ENCODE assay signal across 10 mouse cellular contexts in the genomic region with DNA sequence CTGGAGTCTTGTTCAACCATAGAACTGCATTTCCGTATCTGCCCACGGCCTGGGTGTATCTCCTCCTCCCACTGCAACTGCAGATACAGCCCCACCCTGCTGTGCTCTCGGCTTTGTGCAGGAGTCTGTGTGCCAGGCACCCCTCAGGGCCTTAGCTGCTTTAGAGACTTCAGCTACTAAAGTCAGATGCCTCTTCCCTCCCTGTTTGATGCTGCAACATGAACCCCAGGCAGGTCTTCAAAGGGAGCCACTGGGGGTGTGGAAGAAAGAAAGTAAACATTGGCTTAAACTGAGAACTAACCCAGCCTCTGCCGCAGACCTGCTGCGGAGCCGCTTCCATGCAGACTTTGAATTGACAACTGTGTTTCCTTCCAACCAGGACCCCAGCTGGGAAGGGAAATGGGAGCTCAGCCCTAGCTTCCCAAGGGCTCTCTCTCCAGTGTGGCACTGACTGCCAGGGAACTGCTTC.
DNase-seq lines count a peak whose midpoint lies in the region; ATAC-seq and TF ChIP-seq lines count a peak whose summit lies in the region.
"Had no signal": no experiment of that assay in that cellular context is flagged by ENCODE, and none has a peak within 500 bp of the region (broad histone marks: within the 10 kb centered on the region; RNA-seq: fewer than 3 reads in every experiment).

No protein-coding gene starts in this region.

- no peak for TF ChIP-seq CTCF in forebrain, postnatal 0 days (IDR thresholded peaks at IDR 0.05; ENCODE audit: low read depth)
- no peak for TF ChIP-seq CTCF in intestine, postnatal 0 days (IDR thresholded peaks at IDR 0.05; ENCODE audit: low read depth)

- no peaks in the 10 kb centered on the region for H3K36me3 ChIP-seq in forebrain, embryonic 16.5 days (ENCODE audit: control insufficient read depth, insufficient read depth)
- no peaks in the 10 kb centered on the region for H3K36me3 ChIP-seq in forebrain, postnatal 0 days (ENCODE audit: insufficient read depth)
- no peaks in the 10 kb centered on the region for H3K36me3 ChIP-seq in midbrain, embryonic 10.5 days
- no peaks in the 10 kb centered on the region for H3K36me3 ChIP-seq in midbrain, embryonic 11.5 days (ENCODE audit: control insufficient read depth, insufficient read depth, low read length)
- no peaks in the 10 kb centered on the region for H3K36me3 ChIP-seq in intestine, postnatal 0 days (ENCODE audit: control insufficient read depth, insufficient read depth)
- H3K36me3 ChIP-seq in kidney, embryonic 14.5 days (ENCODE audit: control insufficient read depth, insufficient read depth, low read length) = no peaks in the 10 kb centered on the region

- 6% methylated on average over 6 of the region's 6 CpGs for WGBS in forebrain, embryonic 16.5 days
- 17% methylated on average over 6 of the region's 6 CpGs for WGBS in forebrain, postnatal 0 days
- WGBS in midbrain, embryonic 10.5 days = 2% methylated on average over 6 of the region's 6 CpGs
- WGBS in midbrain, embryonic 11.5 days = 3% methylated on average over 6 of the region's 6 CpGs
- WGBS in intestine, postnatal 0 days = 12% methylated on average over 6 of the region's 6 CpGs
- WGBS in kidney, embryonic 14.5 days = 6% methylated on average over 6 of the region's 6 CpGs

- H3K9me3 ChIP-seq in forebrain, embryonic 16.5 days (ENCODE audit: control insufficient read depth, low read length) = no peaks in the 10 kb centered on the region
- no peaks in the 10 kb centered on the region for H3K9me3 ChIP-seq in forebrain, postnatal 0 days (ENCODE audit: low read length)
- no peaks in the 10 kb centered on the region for H3K9me3 ChIP-seq in midbrain, embryonic 10.5 days (replicated peaks)
- H3K9me3 ChIP-seq in midbrain, embryonic 11.5 days (ENCODE audit: control insufficient read depth, low read length) = no peaks in the 10 kb centered on the region
- H3K9me3 ChIP-seq in intestine, postnatal 0 days (ENCODE audit: control insufficient read depth) = no peaks in the 10 kb centered on the region
- no peaks in the 10 kb centered on the region for H3K9me3 ChIP-seq in kidney, embryonic 14.5 days (ENCODE audit: control insufficient read depth, low read length)

- H3K9ac ChIP-seq in forebrain, embryonic 16.5 days (replicated peaks; ENCODE audit: low read depth, low read length) = 0 out of 2 replicates have a peak overlapping the region, but pooled peaks have one; percentile 3
- no peak overlapping the region for H3K9ac ChIP-seq in forebrain, postnatal 0 days
- H3K9ac ChIP-seq in midbrain, embryonic 11.5 days (ENCODE audit: low read length) = no peak overlapping the region
- no peak overlapping the region for H3K9ac ChIP-seq in intestine, postnatal 0 days (ENCODE audit: low read depth, low read length)
- H3K9ac ChIP-seq in kidney, embryonic 14.5 days (ENCODE audit: low read depth, low read length) = no peak overlapping the region

- ATAC-seq in forebrain, embryonic 16.5 days = 0 out of 2 replicates have a peak, but pooled peaks have one; percentile 20
- no peak for ATAC-seq in forebrain, postnatal 0 days
- no peak for ATAC-seq in midbrain, embryonic 11.5 days (ENCODE audit: low FRiP score)
- no peak for ATAC-seq in intestine, postnatal 0 days
- ATAC-seq in kidney, embryonic 14.5 days (ENCODE audit: low FRiP score, low TSS enrichment) = no peak

- DNase-seq in forebrain, postnatal 0 days = no peak
- peak; percentile 15 for DNase-seq in midbrain, embryonic 10.5 days (ENCODE audit: low spot score)
- DNase-seq in midbrain, embryonic 11.5 days (ENCODE audit: low spot score, missing footprints) = no peak
- DNase-seq in yolk sac, embryonic 10.5 days (ENCODE audit: low spot score) = peak; percentile 23
- DNase-seq in heart, adult 8-10 months (ENCODE audit: low spot score) = no peak
- DNase-seq: heart, adult 11 months; kidney, adult 8-10 months had no signal

- H3K4me2 ChIP-seq in forebrain, embryonic 16.5 days (ENCODE audit: low read length) = no peak overlapping the region
- H3K4me2 ChIP-seq in forebrain, postnatal 0 days (ENCODE audit: low read depth) = no peak overlapping the region
- H3K4me2 ChIP-seq in midbrain, embryonic 11.5 days = no peak overlapping the region
- H3K4me2 ChIP-seq in intestine, postnatal 0 days (replicated peaks; ENCODE audit: low read depth) = peak overlapping the region; percentile 35
- no peak overlapping the region for H3K4me2 ChIP-seq in kidney, embryonic 14.5 days (replicated peaks; ENCODE audit: low read depth, low read length)

- no peak overlapping the region for H3K4me3 ChIP-seq in forebrain, embryonic 16.5 days (replicated peaks; ENCODE audit: low read length)
- H3K4me3 ChIP-seq in forebrain, postnatal 0 days (ENCODE audit: low read depth, low read length) = no peak overlapping the region
- no peak overlapping the region for H3K4me3 ChIP-seq in midbrain, embryonic 10.5 days
- no peak overlapping the region for H3K4me3 ChIP-seq in midbrain, embryonic 11.5 days (ENCODE audit: low read depth, low read length)
- no peak overlapping the region for H3K4me3 ChIP-seq in intestine, postnatal 0 days (ENCODE audit: low read depth, low read length)
- no peak overlapping the region for H3K4me3 ChIP-seq in kidney, embryonic 14.5 days (ENCODE audit: low read length)

- peaks cover 15% of the 10 kb centered on the region for H3K4me1 ChIP-seq in forebrain, embryonic 16.5 days (replicated peaks; ENCODE audit: control insufficient read depth, insufficient read depth, low read length)
- peaks cover 12% of the 10 kb centered on the region for H3K4me1 ChIP-seq in forebrain, postnatal 0 days (ENCODE audit: insufficient read depth)
- peaks cover 34% of the 10 kb centered on the region for H3K4me1 ChIP-seq in midbrain, embryonic 10.5 days
- peaks cover 11% of the 10 kb centered on the region for H3K4me1 ChIP-seq in midbrain, embryonic 11.5 days (ENCODE audit: control insufficient read depth, insufficient read depth, low read length)
- H3K4me1 ChIP-seq in intestine, postnatal 0 days (replicated peaks; ENCODE audit: control insufficient read depth, insufficient read depth, low read length) = no peaks in the 10 kb centered on the region
- H3K4me1 ChIP-seq in kidney, embryonic 14.5 days (ENCODE audit: control insufficient read depth, insufficient read depth, low read length) = peaks cover 15% of the 10 kb centered on the region

- H3K27me3 ChIP-seq in forebrain, embryonic 16.5 days (replicated peaks; ENCODE audit: control insufficient read depth, insufficient read depth, low read length) = no peaks in the 10 kb centered on the region
- H3K27me3 ChIP-seq in forebrain, postnatal 0 days (ENCODE audit: insufficient read depth, low read length) = no peaks in the 10 kb centered on the region
- H3K27me3 ChIP-seq in midbrain, embryonic 10.5 days (ENCODE audit: low read depth, poor library complexity, severe bottlenecking) = peaks cover 33% of the 10 kb centered on the region
- H3K27me3 ChIP-seq in midbrain, embryonic 11.5 days (ENCODE audit: control insufficient read depth, insufficient read depth, low read length) = no peaks in the 10 kb centered on the region
- H3K27me3 ChIP-seq in intestine, postnatal 0 days (replicated peaks; ENCODE audit: control insufficient read depth, insufficient read depth, low read length) = no peaks in the 10 kb centered on the region
- peaks cover 3% of the 10 kb centered on the region for H3K27me3 ChIP-seq in kidney, embryonic 14.5 days (ENCODE audit: control insufficient read depth, insufficient read depth, low read length)

- no peak overlapping the region for H3K27ac ChIP-seq in forebrain, embryonic 16.5 days (ENCODE audit: low read length)
- no peak overlapping the region for H3K27ac ChIP-seq in forebrain, postnatal 0 days (ENCODE audit: low read depth, low read length)
- H3K27ac ChIP-seq in midbrain, embryonic 10.5 days (replicated peaks) = peak overlapping the region; percentile 49
- no peak overlapping the region for H3K27ac ChIP-seq in midbrain, embryonic 11.5 days (ENCODE audit: low read depth, low read length)
- no peak overlapping the region for H3K27ac ChIP-seq in intestine, postnatal 0 days (ENCODE audit: low read depth, low read length)
- no peak overlapping the region for H3K27ac ChIP-seq in kidney, embryonic 14.5 days (ENCODE audit: low read depth, low read length)

Comparison
In these comparisons a context has a peak if more than half of its experiments do, and no peak if none do; other contexts are left out.
1. DNase-seq: peak in midbrain, embryonic 10.5 days (single experiment) and yolk sac, embryonic 10.5 days (single experiment); none in forebrain, postnatal 0 days (single experiment), midbrain, embryonic 11.5 days (single experiment) and heart, adult 8-10 months (single experiment).